Mouse (Mus musculus) bone marrow macrophage, adult 2 months (primary cell): ENCODE data around the gene Tnfrsf18.

Experiments
- CTCF ChIP-seq: IDR thresholded peaks from 2 replicates; pipeline ENCODE4 v1.5.1; 2012; ENCODE audit warnings: low read depth, mild to moderate bottlenecking, low read length, moderate library complexity
- POLR2A ChIP-seq: IDR thresholded peaks from 2 replicates; pipeline ENCODE4 v1.6.1; 2012; ENCODE audit warnings: mild to moderate bottlenecking, low read depth, low read length, borderline replicate concordance

DNA sequence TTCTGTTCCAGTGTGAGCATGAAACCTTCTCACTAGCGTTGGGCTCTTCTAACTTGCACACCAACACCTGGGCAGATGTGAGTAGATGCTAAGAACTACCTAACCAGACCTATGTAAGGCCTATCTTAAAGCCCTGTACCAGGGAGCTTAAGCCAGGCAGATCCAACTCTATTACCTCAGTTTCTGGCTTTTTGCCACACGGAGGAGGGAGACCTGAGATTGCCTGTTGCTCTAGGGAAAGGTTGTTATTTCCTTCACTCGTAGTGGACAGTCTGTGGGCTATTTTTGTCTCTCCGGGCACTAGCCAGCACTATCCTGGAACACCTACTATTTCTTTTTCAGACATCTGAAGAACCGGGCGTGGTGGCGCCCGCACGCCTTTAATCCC lies 38.5 kb downstream of the Tnfrsf18 start:
- no peak for TF ChIP-seq CTCF
- no peak for TF ChIP-seq POLR2A
